Mouse (Mus musculus): Measurements from ENCODE around the gene Gm44596.
A peak's percentile ranks its signal among the peaks of the same experiment; 100 is the strongest.
"Not testable (repeated sequence)": the region's sequence is repeated elsewhere in the genome, so short reads cannot be mapped to it uniquely, and the experiment has no call there.

Gene Gm44596

DNA sequence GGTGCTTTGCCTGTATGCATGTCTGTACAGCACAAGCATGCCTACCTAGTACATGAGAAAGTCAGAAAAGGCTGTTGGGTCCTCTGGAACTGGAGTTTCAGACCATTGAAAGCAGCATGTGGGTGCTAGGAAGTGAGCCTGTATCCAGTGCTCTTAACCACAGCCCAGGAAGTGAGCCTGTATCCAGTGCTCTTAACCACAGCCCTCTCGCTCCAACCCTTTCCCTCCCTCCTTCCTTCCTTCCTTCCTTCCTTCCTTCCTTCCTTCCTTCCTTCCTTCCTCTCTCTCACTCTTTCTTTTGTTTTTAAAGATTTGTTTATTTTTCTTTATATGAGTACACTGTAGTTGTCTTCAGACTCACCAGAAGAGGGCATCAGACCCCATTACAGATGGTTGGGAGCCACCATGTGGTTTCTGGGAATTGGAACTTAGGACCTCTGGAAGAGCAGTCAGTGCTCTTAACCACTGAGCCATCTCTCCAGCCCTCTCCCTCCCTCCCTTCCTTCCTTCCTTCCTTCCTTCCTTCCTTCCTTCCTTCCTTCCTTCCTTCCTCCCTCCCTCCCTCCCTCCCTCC is 5.4 kb downstream of the Gm44596 start:
- DNase-seq (ENCODE audit: low spot score) = not testable (repeated sequence)

DNA sequence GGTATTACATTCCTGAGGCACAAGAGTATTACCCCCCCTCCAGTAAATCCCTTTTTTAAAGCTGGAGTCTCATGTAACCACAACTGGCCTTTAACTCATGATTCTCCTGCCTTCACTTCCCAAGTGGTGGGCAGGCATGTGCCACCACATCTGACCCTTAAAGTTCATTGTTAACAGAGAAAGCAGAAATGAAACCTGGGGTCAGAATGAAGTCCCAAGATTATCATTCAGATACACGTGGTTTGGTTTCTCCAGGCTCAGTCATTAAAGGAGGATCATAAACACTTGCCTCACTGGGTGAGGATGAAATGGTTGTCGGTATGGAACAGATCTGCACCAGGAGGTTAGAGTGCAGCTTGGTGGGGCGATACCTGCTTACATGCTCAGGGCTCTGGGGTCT is 6.0 kb downstream of the Gm44596 start:
- DNase-seq (ENCODE audit: low spot score) = no peak

DNA sequence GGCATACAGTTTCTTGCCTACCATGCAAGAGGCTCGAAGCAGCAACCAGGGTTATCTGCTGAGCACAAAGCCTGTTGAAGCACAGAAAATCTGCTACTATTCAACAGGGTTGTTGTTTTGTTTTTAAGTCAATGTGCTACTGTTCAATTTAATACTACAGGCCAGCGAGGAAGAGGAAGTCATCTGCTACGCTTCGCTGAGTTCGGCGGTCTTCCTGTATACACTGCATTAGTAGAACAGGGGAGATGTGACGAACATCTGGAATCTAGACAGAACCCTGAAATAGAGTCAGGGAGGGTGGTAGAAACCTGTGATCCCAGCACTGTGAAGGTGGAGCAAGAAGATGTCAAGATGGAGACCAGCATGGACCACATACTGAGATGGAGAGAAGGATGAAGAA is 8.4 kb downstream of the Gm44596 start:
- DNase-seq (ENCODE audit: low spot score) = no peak

DNA sequence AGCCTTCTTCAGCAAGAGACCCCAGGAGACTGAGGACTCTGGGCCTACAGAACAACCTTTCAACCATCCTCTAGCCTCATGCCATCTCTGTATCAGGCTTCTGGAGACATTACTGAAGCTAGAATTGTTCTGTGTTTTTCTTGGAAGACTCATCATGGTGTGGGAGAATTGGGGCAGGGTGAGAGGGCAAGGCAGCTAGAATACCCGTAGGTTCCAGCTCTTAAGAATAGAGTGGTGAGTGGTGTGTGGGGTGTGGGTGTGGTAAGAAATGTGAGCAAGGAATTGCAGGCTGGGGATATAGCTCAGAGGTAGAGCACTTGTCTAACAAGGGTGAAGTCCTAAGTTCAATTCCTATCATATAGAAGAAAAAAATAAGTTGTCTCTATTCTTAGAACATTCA is 9.7 kb downstream of the Gm44596 start:
- no peak for DNase-seq (ENCODE audit: low spot score)

DNA sequence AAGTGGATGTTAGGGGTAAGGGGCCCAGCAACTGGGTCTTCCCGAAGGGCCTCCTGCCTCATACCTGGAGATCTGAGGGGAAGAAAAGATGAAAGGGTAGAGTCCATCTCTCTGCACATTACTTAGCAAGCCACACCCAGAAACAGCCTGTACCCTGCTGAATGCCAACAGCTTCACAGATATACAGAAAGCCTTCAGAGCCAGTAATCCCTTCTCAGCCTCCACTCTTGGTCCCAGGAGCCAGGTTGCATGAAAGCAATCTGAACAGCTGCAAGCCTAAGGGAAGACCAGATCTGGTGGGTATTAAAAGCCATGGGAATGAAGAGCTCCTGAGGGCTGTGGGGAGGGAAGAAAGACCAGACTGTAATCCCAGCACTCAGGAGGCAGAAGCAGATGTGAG is 13.9 kb downstream of the Gm44596 start:
- DNase-seq (ENCODE audit: low spot score) = no peak

DNA sequence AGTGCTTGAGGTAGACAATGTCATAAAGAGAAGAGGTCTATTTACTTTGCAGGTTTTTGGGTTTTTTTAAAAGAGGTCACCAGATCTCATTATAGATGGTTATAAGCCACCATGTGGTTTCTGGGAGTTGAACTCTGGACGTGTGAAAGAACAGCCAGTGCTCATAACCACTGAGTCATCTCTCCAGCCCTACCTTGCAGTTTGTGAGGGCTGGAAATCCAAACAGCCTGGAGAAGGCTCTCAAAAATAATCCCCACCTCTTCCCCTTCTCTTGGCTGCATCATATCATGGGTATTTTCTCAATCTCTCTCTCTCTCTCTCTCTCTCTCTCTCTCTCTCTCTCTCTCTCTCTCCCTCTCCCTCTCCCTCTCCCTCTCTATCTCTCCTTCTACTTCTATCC is 15.4 kb downstream of the Gm44596 start:
- no peak for DNase-seq (ENCODE audit: low spot score)

DNA sequence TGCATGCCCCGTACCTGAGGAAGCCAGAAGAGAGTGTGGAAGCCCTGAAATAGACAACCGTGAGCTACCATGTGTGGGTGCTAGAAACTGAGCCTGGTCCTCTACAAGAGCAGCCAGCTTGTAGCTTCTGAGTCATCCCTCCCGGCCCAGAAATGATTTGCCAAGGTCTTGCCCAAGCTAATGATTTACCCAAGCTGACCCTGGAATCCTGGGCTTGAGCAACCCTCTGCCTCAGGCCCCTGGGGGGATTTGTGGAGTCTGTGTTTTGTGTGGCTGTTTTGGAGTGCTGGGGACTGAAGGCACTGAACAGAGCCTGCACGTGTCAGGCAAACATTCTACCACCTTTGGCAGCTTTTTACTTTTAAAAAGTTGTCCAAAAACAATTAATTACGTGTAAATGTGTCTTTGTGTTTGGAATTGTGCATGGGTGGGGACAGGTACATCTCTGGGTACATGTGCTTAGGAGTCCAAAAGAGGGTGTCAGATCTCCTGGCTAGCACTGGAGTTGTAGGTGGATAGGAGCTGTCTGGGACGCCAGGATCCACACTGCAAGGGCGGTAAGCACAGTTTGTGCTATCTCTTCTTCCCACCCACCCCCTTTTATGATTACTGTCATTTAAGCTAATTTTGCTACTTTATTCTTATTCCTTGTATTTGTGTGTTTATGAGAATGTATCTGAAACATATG is 22.4 kb downstream of the Gm44596 start:
- no peak for DNase-seq (ENCODE audit: low spot score)

DNA sequence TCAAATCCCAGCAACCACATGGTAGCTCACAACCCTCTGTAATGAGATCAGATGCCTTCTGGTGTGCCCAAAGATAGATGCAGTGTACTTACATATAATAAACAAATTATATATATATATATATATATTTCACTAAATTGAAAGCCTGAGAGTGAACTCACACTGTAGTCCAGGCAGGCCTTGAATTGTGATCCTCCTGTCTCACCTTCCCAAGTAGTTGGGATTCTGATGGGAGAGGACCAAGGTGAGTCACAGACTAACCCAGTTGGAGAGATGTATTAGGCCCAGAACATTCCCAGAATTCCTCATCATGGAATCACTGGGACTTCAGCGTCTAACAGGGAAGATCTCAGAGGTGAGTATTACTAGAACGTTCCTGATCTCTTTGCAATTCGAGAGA is 23.7 kb downstream of the Gm44596 start, which contains the start of gene Nrip2:
Gene Nrip2 (plus strand): TSS at position 301 of the 400 bp plus-strand sequence.
- no peak for DNase-seq (ENCODE audit: low spot score)

DNA sequence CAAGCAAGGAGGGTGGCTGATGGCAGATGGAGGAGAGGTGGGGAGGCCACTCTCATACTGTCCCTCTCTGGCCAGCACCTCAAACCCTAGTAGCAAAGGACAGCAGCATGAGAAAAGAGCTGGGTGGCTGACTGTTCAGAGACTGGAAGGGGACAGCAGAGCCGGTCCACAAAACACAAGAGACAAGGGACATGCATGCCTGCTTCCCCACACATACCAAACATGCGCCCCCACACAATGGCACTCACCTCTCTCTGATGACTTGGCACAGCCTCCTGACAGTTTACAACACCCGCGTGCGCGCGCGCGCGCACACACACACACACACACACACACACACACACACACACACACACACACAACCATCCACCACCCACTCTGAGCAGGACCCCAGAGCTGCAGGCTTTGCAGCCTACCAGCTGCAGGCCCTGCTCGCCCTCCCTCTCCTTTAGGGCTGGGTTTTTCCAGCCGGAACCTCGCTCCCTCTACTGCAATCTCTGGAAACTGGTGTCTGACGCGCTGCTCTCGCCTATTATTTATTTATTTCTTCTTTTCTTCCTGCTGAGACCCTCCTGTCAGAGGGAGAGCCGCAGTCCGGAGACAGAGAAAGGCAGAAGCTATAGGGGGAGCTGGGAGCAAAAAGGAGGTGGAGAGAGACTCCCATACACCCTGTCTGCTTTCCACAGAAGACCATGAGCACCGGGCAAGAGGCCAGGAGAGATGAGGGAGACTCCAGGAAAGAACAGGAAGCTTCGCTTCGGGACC is 24.3 kb downstream of the Gm44596 start:
- peak; percentile 84 for DNase-seq (ENCODE audit: low spot score)

DNA sequence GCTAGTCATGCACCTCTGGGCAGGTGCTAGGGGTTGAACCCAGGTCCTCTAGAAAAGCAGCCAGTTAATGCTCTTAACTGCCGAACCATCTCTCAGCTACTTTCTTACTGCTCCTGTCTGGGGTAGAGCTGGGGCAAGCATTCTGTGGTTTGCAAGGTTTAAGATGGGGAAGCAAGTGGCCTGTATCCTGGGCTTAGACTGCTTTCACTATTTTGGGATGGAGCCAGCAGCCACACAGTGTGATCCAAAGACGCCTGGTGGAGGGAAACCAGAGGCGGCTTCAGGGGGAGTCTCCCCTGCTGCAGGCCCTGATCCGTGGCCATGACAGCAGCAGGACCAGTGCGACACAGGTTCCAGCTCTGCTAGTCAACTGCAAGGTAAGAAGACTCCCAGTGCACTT is 29.4 kb downstream of the Gm44596 start:
- DNase-seq (ENCODE audit: low spot score) = no peak

DNA sequence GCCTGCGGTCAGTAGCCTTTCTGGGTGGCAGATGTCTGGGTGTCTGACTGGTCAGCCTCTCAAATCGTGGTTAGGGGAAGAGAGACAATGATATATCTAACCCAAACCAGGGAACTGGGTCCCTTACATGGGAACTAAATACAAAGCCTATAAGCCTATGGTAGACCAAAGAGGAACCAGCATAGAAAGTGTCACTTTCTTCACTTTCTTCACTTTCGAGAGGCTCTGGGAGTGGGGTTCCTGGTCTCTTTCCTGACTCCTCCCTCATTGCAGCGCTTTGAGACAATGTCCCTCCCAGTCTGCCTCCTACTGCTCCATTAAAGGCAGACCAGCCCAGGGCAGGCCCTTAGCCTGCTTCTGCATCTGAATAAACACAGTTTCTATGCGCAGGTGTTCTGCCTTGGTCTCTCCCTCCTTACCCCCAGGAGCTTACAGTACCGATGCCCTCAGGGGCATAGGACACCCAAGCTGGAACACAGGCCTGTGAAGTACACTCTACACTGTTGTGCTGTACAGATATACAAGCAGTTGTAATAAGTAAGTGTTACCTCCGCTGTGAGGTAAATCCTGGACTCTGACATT is 33.3 kb downstream of the Gm44596 start:
- no peak for DNase-seq (ENCODE audit: low spot score)

DNA sequence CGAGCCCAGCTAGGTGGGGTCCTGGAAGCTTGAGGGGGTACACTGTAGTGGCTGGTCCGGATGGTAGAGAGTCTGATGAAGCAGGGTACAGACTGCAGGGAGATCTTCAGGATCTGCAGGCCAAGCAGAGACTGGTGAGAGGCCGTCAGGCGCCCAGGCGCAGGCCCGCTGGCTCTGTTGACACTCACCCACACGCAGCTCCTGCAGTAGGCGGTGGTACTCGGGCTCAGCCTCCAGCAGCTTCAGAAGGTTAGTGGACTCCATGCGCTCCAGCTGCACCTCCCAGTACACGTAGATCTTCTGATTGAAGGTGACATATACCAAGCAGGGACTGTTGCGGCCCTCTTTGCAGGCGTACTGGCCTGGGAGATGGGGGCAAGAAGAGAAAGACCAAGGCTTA is 35.0 kb downstream of the Gm44596 start:
- DNase-seq (ENCODE audit: low spot score) = no peak

DNA sequence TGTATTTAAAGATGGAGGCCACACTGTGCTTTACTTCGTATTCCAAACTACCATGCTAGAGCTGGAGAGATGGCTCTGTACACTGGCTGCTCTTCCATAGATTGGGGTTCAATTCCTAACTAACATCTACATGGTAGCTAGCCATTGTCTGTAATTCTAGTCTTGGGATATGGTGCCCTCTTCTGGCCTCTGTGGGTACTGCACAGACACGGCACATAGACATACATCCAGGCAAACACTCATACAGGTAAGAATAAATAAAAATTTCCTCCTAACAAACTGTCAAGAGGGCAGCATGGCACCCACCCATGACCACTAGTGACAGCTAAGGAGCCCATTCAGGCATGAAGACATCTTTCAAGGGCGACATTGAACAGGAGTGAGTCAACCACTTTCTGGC is 35.8 kb downstream of the Gm44596 start:
- DNase-seq (ENCODE audit: low spot score) = peak; percentile 89

DNA sequence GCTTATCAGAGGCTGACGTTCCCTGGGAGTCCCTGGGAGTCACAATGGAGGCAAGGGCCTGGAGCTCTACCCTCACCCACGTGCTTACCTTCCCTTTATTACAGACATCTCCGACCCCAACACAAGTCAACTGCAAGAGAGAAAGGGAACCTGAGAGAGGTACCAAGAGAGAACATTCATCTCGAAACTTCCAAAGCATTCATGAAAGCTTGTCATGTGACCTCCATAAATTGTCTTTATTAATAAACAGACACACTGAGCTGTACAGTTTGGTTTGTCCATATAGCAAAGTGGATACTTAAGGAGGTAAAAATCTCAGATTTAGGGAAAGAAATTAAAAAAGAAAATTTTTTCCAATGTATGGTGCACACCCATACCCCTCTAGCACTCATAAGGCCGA is 40.9 kb downstream of the Gm44596 start:
- DNase-seq (ENCODE audit: low spot score) = no peak

DNA sequence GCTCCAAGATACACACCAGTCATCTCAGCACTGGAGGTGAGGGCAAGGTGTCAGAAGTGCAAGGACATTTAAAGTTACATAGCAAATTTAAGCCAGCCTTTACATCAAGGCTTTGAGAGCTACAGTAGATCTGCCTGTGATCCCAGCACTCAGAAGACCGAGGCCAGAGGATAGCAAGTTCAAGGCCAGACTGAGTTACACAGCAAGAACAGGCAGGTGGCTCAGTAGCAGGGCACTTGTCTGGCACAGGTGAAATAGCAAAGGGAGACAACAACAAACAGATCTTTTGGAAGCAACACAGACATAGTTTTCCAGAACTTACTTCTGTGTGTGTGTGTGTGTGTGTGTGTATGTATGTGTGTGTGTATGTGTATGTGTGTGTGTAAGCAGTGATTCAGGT is 42.8 kb downstream of the Gm44596 start:
- DNase-seq (ENCODE audit: low spot score) = no peak

DNA sequence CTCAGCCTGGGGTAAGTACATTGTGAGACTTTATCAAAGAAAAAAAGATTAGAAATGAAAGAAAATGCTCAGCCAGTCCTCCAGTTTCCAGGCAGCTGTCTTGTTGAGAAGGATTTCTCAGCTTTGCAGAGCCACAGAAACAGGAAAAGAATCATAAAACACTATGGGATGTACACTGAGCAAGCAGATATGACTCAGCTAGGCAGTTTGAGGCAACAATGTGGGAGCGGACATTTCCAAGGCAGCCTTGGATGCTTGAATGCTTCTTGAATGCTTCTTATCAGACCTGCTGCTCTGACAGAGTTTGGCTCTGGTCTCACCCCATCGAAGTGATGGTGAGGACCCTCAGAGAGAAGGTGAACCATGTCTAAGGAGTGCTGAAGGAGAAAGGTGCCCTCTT is 45.7 kb downstream of the Gm44596 start:
- DNase-seq (ENCODE audit: low spot score) = no peak

DNA sequence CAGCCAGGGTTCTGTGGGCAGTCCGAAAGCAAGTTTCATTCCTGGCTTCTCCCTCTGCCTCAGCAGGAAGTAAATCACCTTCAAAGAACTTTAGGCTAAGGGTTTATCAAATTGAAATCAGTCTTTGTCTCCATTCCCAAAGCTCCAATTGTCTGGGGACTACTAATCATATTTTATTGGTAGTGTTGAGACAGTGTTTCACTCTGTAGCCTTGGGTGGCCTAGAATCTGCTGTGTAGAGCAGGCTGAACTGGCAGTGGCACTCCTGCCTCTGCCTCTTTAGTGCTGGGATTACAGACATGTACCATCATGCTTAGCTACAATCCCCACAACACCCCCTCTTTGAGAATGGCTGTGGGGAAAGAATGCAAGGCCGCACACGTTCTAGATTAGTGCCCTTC is 46.2 kb downstream of the Gm44596 start:
- no peak for DNase-seq (ENCODE audit: low spot score)

DNA sequence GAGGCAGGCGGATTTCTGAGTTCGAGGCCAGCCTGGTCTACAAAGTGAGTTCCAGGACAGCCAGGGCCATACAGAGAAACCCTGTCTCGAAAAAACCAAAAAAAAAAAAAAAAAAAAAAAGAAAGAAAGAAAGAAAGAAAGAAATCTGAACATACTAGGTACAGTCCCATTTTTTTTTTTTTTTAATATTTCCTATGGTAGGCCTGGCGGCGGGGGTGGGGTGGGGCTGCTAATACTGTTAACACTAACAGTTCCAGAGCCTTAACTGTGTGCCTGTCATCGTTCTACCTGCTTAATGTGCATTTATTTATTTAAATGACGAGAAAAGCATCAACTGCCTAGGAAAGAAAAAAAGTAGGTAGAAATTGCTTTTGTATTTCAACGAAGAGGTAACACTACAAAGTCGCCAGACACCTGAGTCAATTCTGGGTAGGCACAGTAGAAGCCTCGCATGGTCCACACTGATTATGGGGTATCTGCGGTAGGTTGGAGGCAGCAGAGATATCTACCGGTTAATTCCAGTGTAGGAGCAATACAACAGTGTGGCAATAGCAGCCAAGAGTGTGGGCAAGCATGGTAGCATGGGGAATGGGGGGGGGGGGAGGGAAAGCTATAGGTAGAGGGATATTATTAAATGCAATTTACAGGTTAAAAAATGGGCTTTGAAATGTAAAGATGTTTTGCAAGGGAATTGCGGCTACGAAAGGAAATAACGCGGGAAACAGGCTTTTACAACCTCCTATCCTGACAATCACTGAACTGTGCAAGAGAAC is 48.4 kb downstream of the Gm44596 start:
- no peak for DNase-seq (ENCODE audit: low spot score)

DNA sequence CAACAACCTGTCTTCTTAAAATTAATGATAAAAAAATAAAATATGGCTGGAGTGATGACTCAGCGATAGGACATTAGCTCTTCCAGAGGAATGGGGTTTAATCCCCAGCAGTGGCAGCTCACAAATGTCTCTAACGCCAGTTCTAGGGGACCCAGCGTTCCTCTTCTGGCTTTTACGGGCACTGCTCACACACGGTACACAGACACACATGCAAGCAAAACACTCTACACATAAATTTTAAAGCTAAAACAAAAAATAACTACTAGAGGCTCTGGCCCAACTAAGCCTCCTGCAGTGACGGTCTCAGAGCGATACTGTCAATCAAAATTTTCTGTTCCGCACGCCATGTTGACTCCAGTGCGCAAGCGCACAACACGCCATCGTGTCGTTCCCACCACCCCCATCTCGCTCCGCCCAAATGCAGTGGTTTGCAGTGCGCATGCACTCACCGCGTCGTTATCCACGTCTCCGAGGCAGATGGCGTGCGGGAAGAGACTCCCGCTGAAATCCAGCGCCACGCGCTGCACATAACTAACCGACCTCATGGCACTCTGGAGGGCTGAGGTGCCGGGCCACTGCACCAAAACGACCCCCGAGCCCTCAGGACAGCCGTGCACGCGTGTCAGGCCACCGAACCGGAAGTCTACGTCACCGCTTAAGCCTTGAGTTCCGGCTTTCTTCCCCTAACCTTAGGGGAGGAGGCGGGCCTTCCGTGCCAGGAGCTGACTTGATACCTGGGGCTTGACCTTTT is 49.1 kb downstream of the Gm44596 start, which contains the start of gene Itfg2:
Gene Itfg2 (minus strand): TSS at position 663 of the 751 bp plus-strand sequence.
- peak; percentile 96 for DNase-seq (ENCODE audit: low spot score)

DNA sequence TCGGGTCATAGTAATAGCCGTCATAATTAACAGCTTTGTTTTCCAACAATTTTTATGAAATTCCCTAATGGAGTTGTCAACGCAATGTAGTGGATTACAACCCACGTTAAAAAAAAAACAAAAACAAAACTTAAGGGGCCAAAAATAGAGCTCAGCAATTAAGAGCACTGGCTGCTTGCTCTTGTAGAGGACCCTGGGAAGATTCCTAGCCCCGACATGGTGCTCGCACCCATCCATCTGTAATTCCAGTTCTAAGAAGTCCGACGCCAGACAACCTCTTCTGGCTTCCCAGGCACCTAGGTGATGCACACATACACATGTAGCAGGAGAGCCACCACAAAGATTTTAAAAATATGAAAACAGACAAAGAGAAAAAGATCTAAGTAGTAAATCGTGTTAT is 49.7 kb downstream of the Gm44596 start:
- no peak for DNase-seq (ENCODE audit: low spot score)

DNA sequence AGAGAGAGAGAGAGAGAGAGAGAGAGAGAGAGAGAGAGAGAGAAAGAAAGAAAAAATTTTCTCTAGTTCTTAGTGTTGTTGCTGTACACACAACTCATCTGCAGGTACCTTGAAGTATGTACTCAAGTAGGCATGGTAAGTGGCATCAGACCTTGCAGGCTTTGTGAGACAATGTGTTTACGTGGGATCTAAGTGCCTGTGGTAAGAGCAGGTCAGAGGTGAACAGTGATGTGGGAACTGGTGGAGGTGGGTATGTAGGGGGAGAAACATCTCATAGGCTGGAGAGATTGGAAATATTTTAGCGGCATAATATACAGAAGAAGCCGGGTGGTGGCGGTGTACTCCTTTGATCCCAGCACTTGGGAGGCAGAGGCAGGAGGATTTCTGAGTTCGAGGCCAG is 52.3 kb downstream of the Gm44596 start:
- DNase-seq (ENCODE audit: low spot score) = no peak
